ENCODE assay signal across 15 mouse cellular contexts in genomic region chr8:124075977-124076376, GRCm38 (mm10). TPM values are rescaled to one million over a fixed set of nuclear protein-coding genes. Genes with fewer than 3 reads are reported as not detected.
DNase-seq lines count a peak whose midpoint lies in the region; ATAC-seq and TF ChIP-seq lines count a peak whose summit lies in the region.
"Had no signal": no experiment of that assay in that cellular context is flagged by ENCODE, and none has a peak within 500 bp of the region (broad histone marks: within the 10 kb centered on the region; RNA-seq: fewer than 3 reads in every experiment).

No protein-coding gene starts in this region.

- H3K4me2 ChIP-seq in limb, embryonic 14.5 days (replicated peaks; ENCODE audit: low read depth, low read length, severe bottlenecking) = no peak overlapping the region
- H3K4me2 ChIP-seq: heart, embryonic 15.5 days; kidney, embryonic 15.5 days; lung, embryonic 14.5 days; stomach, embryonic 15.5 days had no signal

- H3K27ac ChIP-seq in heart, embryonic 10.5 days = 0 out of 2 replicates have a peak overlapping the region, but pooled peaks have one; percentile 7
- peak overlapping the region; percentile 100 for H3K27ac ChIP-seq in thymus, adult 2 months (ENCODE audit: control insufficient read depth, insufficient read depth, low read length)
- 0 out of 2 replicates have a peak overlapping the region, but pooled peaks have one; percentile 7 for H3K27ac ChIP-seq in limb, embryonic 14.5 days (replicated peaks; ENCODE audit: low read depth, low read length)
- H3K27ac ChIP-seq: heart, embryonic 15.5 days; kidney, embryonic 15.5 days; stomach, embryonic 15.5 days had no signal

- no peak for TF ChIP-seq POLR2A in thymus, adult 2 months (IDR thresholded peaks at IDR 0.05; ENCODE audit: control insufficient read depth, extremely low read depth, insufficient read depth, low read length, poor library complexity)
- no peak for TF ChIP-seq POLR2A in limb, embryonic 14.5 days (IDR thresholded peaks at IDR 0.05; ENCODE audit: borderline replicate concordance, extremely low read depth, insufficient read depth, insufficient read length)

- WGBS in heart, embryonic 10.5 days = 49% methylated on average over 8 of the region's 8 CpGs
- WGBS in thymus, adult 2 months = 9% methylated on average over 8 of the region's 8 CpGs
- 39% methylated on average over 8 of the region's 8 CpGs for whole genome bisulfite sequencing in limb, embryonic 14.5 days

- no peak overlapping the region for H3K9ac ChIP-seq in limb, embryonic 14.5 days (ENCODE audit: low read depth, low read length, severe bottlenecking)
- H3K9ac ChIP-seq: heart, embryonic 15.5 days; kidney, embryonic 15.5 days; lung, embryonic 14.5 days; stomach, embryonic 15.5 days had no signal

- no peaks in the 10 kb centered on the region for H3K36me3 ChIP-seq in heart, embryonic 10.5 days
- no peaks in the 10 kb centered on the region for H3K36me3 ChIP-seq in thymus, adult 2 months (ENCODE audit: control insufficient read depth, insufficient read depth, low read length)
- H3K36me3 ChIP-seq in limb, embryonic 14.5 days (ENCODE audit: control insufficient read depth, insufficient read depth, low read length) = no peaks in the 10 kb centered on the region
- H3K36me3 ChIP-seq: heart, embryonic 15.5 days; kidney, embryonic 15.5 days; stomach, embryonic 15.5 days had no signal

- ATAC-seq in limb, embryonic 14.5 days (ENCODE audit: low FRiP score, low read depth) = no peak

- peaks cover 18% of the 10 kb centered on the region; the same call in 1 of the 2 replicates for H3K27me3 ChIP-seq in heart, embryonic 10.5 days (ENCODE audit: insufficient read depth, poor library complexity, severe bottlenecking)
- no peaks in the 10 kb centered on the region for H3K27me3 ChIP-seq in thymus, adult 2 months (ENCODE audit: control insufficient read depth, insufficient read depth, low read length)
- no peaks in the 10 kb centered on the region for H3K27me3 ChIP-seq in limb, embryonic 14.5 days (ENCODE audit: control insufficient read depth, insufficient read depth, low read length)
- H3K27me3 ChIP-seq: stomach, embryonic 15.5 days had no signal

- no peak for TF ChIP-seq CTCF in thymus, adult 2 months (IDR thresholded peaks at IDR 0.05; ENCODE audit: borderline replicate concordance, control insufficient read depth, extremely low read depth, insufficient read depth, low read length, poor library complexity)

- no peaks in the 10 kb centered on the region for H3K9me3 ChIP-seq in heart, embryonic 10.5 days
- H3K9me3 ChIP-seq in limb, embryonic 14.5 days (ENCODE audit: control insufficient read depth, low read length) = no peaks in the 10 kb centered on the region
- H3K9me3 ChIP-seq: heart, embryonic 15.5 days; kidney, embryonic 15.5 days; stomach, embryonic 15.5 days had no signal

- H3K4me3 ChIP-seq in heart, embryonic 10.5 days = no peak overlapping the region
- H3K4me3 ChIP-seq in thymus, adult 2 months (ENCODE audit: control insufficient read depth, insufficient read depth, low read length) = no peak overlapping the region
- H3K4me3 ChIP-seq in limb, embryonic 14.5 days (replicated peaks; ENCODE audit: low read length) = no peak overlapping the region
- H3K4me3 ChIP-seq: erythroblast, embryonic 14.5 days; heart, embryonic 15.5 days; kidney, embryonic 15.5 days; stomach, embryonic 15.5 days had no signal

- H3K4me1 ChIP-seq in heart, embryonic 10.5 days = peaks cover 34% of the 10 kb centered on the region
- H3K4me1 ChIP-seq in thymus, adult 2 months (replicated peaks; ENCODE audit: control insufficient read depth, insufficient read depth, low read length) = peaks cover 63% of the 10 kb centered on the region
- peaks cover 12% of the 10 kb centered on the region for H3K4me1 ChIP-seq in limb, embryonic 14.5 days (ENCODE audit: control insufficient read depth, insufficient read depth, low read length)
- H3K4me1 ChIP-seq: stomach, embryonic 15.5 days had no signal

- DNase-seq in heart, embryonic 10.5 days (ENCODE audit: low spot score) = no peak
- DNase-seq in heart, adult 18-20 months = no peak
- peak; percentile 54 for DNase-seq in thymus, adult 2 months
- DNase-seq in thymus, postnatal 0 days (ENCODE audit: low spot score) = no peak
- DNase-seq in limb, embryonic 14.5 days (ENCODE audit: low spot score) = no peak
- no peak for DNase-seq in lung, postnatal 4 days
- DNase-seq in ovary, adult 18-20 months (ENCODE audit: low spot score) = no peak
- DNase-seq in left cerebral cortex, postnatal 36 days (ENCODE audit: low spot score in 2 of 2) = no peak
- DNase-seq: liver; lung, embryonic 14.5 days; right cerebral cortex, postnatal 4 days had no signal

- intact Hi-C loops in left cerebral cortex, postnatal 36 days (cut with DNase I) = loop anchor here (5.0 kb wide), 1 partner anchor 106 kb away; no protein-coding TSS in a partner anchor

RNA-seq across cellular contexts. Expression of gene Urb2, which starts 54.7 kb away (rescaled TPM):
- 6.1 and 6.9 TPM in 2 replicates for polyA plus RNA-seq in heart, embryonic 10.5 days (2016; fragmentation: Nextera tagmentation; extraction: Ambion mirVana)
- 1 to 10 TPM; 6.7 to 7.2 TPM for total RNA-seq in heart, adult 18-20 months (2021)
- polyA plus RNA-seq in thymus, adult 2 months (2012; rRNA removed) = 16.2 and 20.0 TPM in 2 replicates
- polyA plus RNA-seq in thymus, postnatal 0 days (2015; fragmentation: Nextera tagmentation; extraction: Ambion mirVana) = 4.0 and 4.2 TPM in 2 replicates
- polyA plus RNA-seq in limb, embryonic 14.5 days (2012; rRNA removed) = 11.9 and 12.4 TPM in 2 replicates
- polyA plus RNA-seq in limb, embryonic 14.5 days (2014; fragmentation: Nextera tagmentation; extraction: Ambion mirVana) = 6.7 and 7.2 TPM in 2 replicates
- total RNA-seq in left cerebral cortex, postnatal 36 days (2021) = 10 to 100 TPM; 11.2 to 11.3 TPM

RNA-seq across cellular contexts. Expression of gene Taf5l, which starts 54.8 kb away (rescaled TPM):
- 37.4 and 40.4 TPM in 2 replicates for polyA plus RNA-seq in heart, embryonic 10.5 days (2016; fragmentation: Nextera tagmentation; extraction: Ambion mirVana)
- 10 to 100 TPM; 12.1 to 13.5 TPM for total RNA-seq in heart, adult 18-20 months (2021)
- polyA plus RNA-seq in thymus, adult 2 months (2012; rRNA removed) = 96.5 and 106 TPM in 2 replicates
- polyA plus RNA-seq in thymus, postnatal 0 days (2015; fragmentation: Nextera tagmentation; extraction: Ambion mirVana) = 60.5 and 60.6 TPM in 2 replicates
- polyA plus RNA-seq in limb, embryonic 14.5 days (2012; rRNA removed) = 38.8 and 49.3 TPM in 2 replicates
- polyA plus RNA-seq in limb, embryonic 14.5 days (2014; fragmentation: Nextera tagmentation; extraction: Ambion mirVana) = 48.8 and 49.6 TPM in 2 replicates
- total RNA-seq in left cerebral cortex, postnatal 36 days (2021) = 10 to 100 TPM; 21.7 to 22.3 TPM

Comparison
In these comparisons a context has a peak if more than half of its experiments do, and no peak if none do; other contexts are left out.
1. H3K27ac ChIP-seq: peak in every context shown above with its lines; median percentile 100 in thymus, adult 2 months; 7 in heart, embryonic 10.5 days; 7 in limb, embryonic 14.5 days.